Mouse (Mus musculus) brown adipose tissue, adult 24 weeks (tissue): ENCODE data around the gene Chtf18. TPM values are rescaled to one million over a fixed set of nuclear protein-coding genes. Genes with fewer than 3 reads are reported as not detected.

Experiments
- H3K27ac ChIP-seq: fragments of 200-500 bp; replicated peaks from 2 replicates; pipeline ENCODE4 v1.5.1; 2012; ENCODE audit warnings: low read depth, mild to moderate bottlenecking, low read length
- H3K4me1 ChIP-seq: fragments of 200-500 bp; 2 replicates; pipeline ENCODE4 v1.6.1; 2012; ENCODE audit warnings: low read length, mixed read lengths; ENCODE audit not compliant: control insufficient read depth, insufficient read depth, insufficient read length
- H3K4me3 ChIP-seq: fragments of 200-500 bp; 2 replicates; pipeline ENCODE4 v1.5.1; 2012; ENCODE audit warnings: low read depth, mild to moderate bottlenecking, low read length, moderate library complexity; ENCODE audit not compliant: insufficient read depth
- polyA plus RNA-seq: library from polyadenylated mRNA; stranded (reverse); fragments of >200 nt; gene quantifications from 2 replicates; pipeline ENCODE4 v1.2.4, GENCODE M21; 2012; ENCODE audit not compliant: missing spikeins, insufficient read depth, insufficient read length

The Chtf18 gene
- polyA plus RNA-seq: 0.87 and 3.0 TPM in 2 replicates

- H3K27ac ChIP-seq: no peak within 1 kb of the TSS
- peak within 1 kb of the TSS; percentile 70 for H3K4me3 ChIP-seq
- H3K4me1 ChIP-seq: peaks cover 6% of the 10 kb centered on the region; the same call in 1 of the 2 replicates
Observed at GRCm38 (mm10) chr17:25727265-25728008, at the start of gene Chtf18, which contains the start of gene Rpusd1. Gene Chtf18, minus strand, starts transcription at chr17:25727419. Gene Rpusd1, plus strand, starts transcription at chr17:25727670.

- Histone ChIP-seq H3K4me3 (no peak overlapping the region), H3K27ac (no peak overlapping the region), H3K4me1 (no peaks in the 10 kb centered on the region)
Observed at GRCm38 (mm10) chr17:25775318-25776062, 48.3 kb upstream of the Chtf18 start.

GRCm38 (mm10) chr17:25773549-25774120, 46.4 kb upstream of the Chtf18 start, which contains the start of gene Narfl:
Gene Narfl, plus strand, starts transcription at chr17:25773776.
- no peaks in the 10 kb centered on the region for H3K4me1 ChIP-seq
- H3K4me3 ChIP-seq: peak within 1 kb of the TSS; percentile 80
- peak within 1 kb of the TSS; percentile 91 for H3K27ac ChIP-seq

- H3K27ac ChIP-seq: no peak overlapping the region
Observed at GRCm38 (mm10) chr17:25769331-25769730, 42.1 kb upstream of the Chtf18 start.

GRCm38 (mm10) chr17:25765886-25766285, 38.7 kb upstream of the Chtf18 start:
- Histone ChIP-seq H3K27ac (no peak overlapping the region), H3K4me1 (no peaks in the 10 kb centered on the region), H3K4me3 (no peak overlapping the region)

More at GRCm38 (mm10) chr17:25769331-25769730, 42.1 kb upstream of the Chtf18 start:
- Histone ChIP-seq H3K4me1 (no peaks in the 10 kb centered on the region), H3K4me3 (no peak overlapping the region)

GRCm38 (mm10) chr17:25762591-25762990, 35.4 kb upstream of the Chtf18 start:
- no peaks in the 10 kb centered on the region for H3K4me1 ChIP-seq
- no peak overlapping the region for H3K27ac ChIP-seq
- no peak overlapping the region for H3K4me3 ChIP-seq

- Histone ChIP-seq H3K4me3 (no peak overlapping the region), H3K27ac (no peak overlapping the region), H3K4me1 (no peaks in the 10 kb centered on the region)
Observed at GRCm38 (mm10) chr17:25761561-25761970, 34.3 kb upstream of the Chtf18 start.

- no peak overlapping the region for H3K4me3 ChIP-seq
- no peak overlapping the region for H3K27ac ChIP-seq
- H3K4me1 ChIP-seq: no peaks in the 10 kb centered on the region
Observed at GRCm38 (mm10) chr17:25760148-25760547, 32.9 kb upstream of the Chtf18 start.

GRCm38 (mm10) chr17:25757691-25758090, 30.5 kb upstream of the Chtf18 start:
- no peak overlapping the region for H3K4me3 ChIP-seq
- no peak overlapping the region for H3K27ac ChIP-seq
- no peaks in the 10 kb centered on the region for H3K4me1 ChIP-seq

GRCm38 (mm10) chr17:25756378-25757242, 29.4 kb upstream of the Chtf18 start:
- H3K27ac ChIP-seq: no peak overlapping the region

GRCm38 (mm10) chr17:25755627-25756377, 28.6 kb upstream of the Chtf18 start:
- Histone ChIP-seq H3K4me1 (no peaks in the 10 kb centered on the region), H3K4me3 (no peak overlapping the region), H3K27ac (no peak overlapping the region)

More at GRCm38 (mm10) chr17:25756378-25757242, 29.4 kb upstream of the Chtf18 start:
- H3K4me3 ChIP-seq: no peak overlapping the region
- no peaks in the 10 kb centered on the region for H3K4me1 ChIP-seq

- H3K27ac ChIP-seq: no peak overlapping the region
- H3K4me1 ChIP-seq: no peaks in the 10 kb centered on the region
- H3K4me3 ChIP-seq: no peak overlapping the region
Observed at GRCm38 (mm10) chr17:25755086-25755485, 27.9 kb upstream of the Chtf18 start.

- Histone ChIP-seq H3K27ac (no peak within 1 kb of the TSS), H3K4me3 (no peak within 1 kb of the TSS), H3K4me1 (no peaks in the 10 kb centered on the region)
Observed at GRCm38 (mm10) chr17:25754241-25754640, 27.0 kb upstream of the Chtf18 start, which contains the start of gene Msln. Gene Msln, minus strand, starts transcription at chr17:25754378.

GRCm38 (mm10) chr17:25751446-25751845, 24.2 kb upstream of the Chtf18 start:
- H3K4me1 ChIP-seq: no peaks in the 10 kb centered on the region
- H3K4me3 ChIP-seq: no peak overlapping the region
- no peak overlapping the region for H3K27ac ChIP-seq
